Mouse (Mus musculus) limb, embryonic 14.5 days (tissue): ENCODE results near the gene Abhd10. TPM values are rescaled to one million over a fixed set of nuclear protein-coding genes. Genes with fewer than 3 reads are reported as not detected.

ENCODE experiments used
- ATAC-seq: fragments of 200-750 bp; cut with Nextera tagmentation; 2 replicates; pipeline ENCODE4 v1.8.0; 2017; ENCODE audit warnings: low read depth, moderate number of reproducible peaks, moderate TSS enrichment; ENCODE audit not compliant: low FRiP score
- DNase-seq: peaks from one replicate; pipeline ENCODE4 v3.0.0-alpha.2; 2015; ENCODE audit warnings: low spot score
- H3K27ac ChIP-seq: fragments of 300-500 bp; sonication (generic); replicated peaks from 2 replicates; pipeline ENCODE4 v1.5.1; 2014; ENCODE audit warnings: low read depth, mild to moderate bottlenecking, low read length, moderate library complexity, mixed read lengths
- H3K27me3 ChIP-seq: fragments of 300-500 bp; sonication (generic); 2 replicates; pipeline ENCODE4 v1.6.1; 2014; ENCODE audit warnings: low read length, mixed read lengths; ENCODE audit not compliant: control insufficient read depth, insufficient read depth
- H3K36me3 ChIP-seq: fragments of 300-500 bp; sonication (generic); 2 replicates; pipeline ENCODE4 v1.6.1; 2014; ENCODE audit warnings: mild to moderate bottlenecking, low read length, moderate library complexity, mixed read lengths; ENCODE audit not compliant: control insufficient read depth, insufficient read depth
- H3K4me1 ChIP-seq: fragments of 300-500 bp; sonication (generic); 2 replicates; pipeline ENCODE4 v1.6.1; 2014; ENCODE audit warnings: antibody characterized with exemption, low read length, mixed read lengths; ENCODE audit not compliant: control insufficient read depth, insufficient read depth
- H3K4me2 ChIP-seq: fragments of 300-500 bp; sonication (generic); replicated peaks from 2 replicates; pipeline ENCODE4 v1.6.1; 2014; ENCODE audit warnings: low read depth, mild to moderate bottlenecking, low read length, moderate library complexity; ENCODE audit not compliant: severe bottlenecking
- H3K4me3 ChIP-seq: fragments of 300-500 bp; sonication (generic); replicated peaks from 2 replicates; pipeline ENCODE4 v1.5.1; 2014; ENCODE audit warnings: low read length
- H3K9ac ChIP-seq: fragments of 300-500 bp; sonication (generic); 2 replicates; pipeline ENCODE4 v1.6.1; 2014; ENCODE audit warnings: mild to moderate bottlenecking, low read depth, low read length, moderate library complexity; ENCODE audit not compliant: severe bottlenecking
- H3K9me3 ChIP-seq: fragments of 300-500 bp; sonication (generic); 2 replicates; pipeline ENCODE4 v1.6.1; 2016; ENCODE audit warnings: low read length; ENCODE audit not compliant: control insufficient read depth
- POLR2A ChIP-seq: fragments of 200-500 bp; IDR thresholded peaks from 2 replicates; pipeline ENCODE4 v1.8.0; 2012; ENCODE audit warnings: inconsistent platforms, mild to moderate bottlenecking, moderate library complexity, borderline replicate concordance; ENCODE audit not compliant: insufficient read depth, insufficient read length; ENCODE audit errors: extremely low read depth
- WGBS: fragments of 180-500 bp; shearing (Covaris S2); extraction: QIAGEN DNeasy Blood & Tissue Kit; methylation state at CpG from one replicate; pipeline ENCODE4 v1.1.7; 2014; 5-methylcytosine and 5-hydroxymethylcytosine counted together
- polyA plus RNA-seq, 2 experiments: library from polyadenylated mRNA; depleted of rRNA in 1 of 2; stranded (reverse) in 1 of 2; unstranded in 1 of 2; fragments of >200 nt; fragmentation: Nextera tagmentation in 1 of 2; extraction: Ambion mirVana in 1 of 2; gene quantifications; 2 replicates each; pipeline versions ENCODE4 v1.2.1 to v1.2.3; 2012 to 2014

Abhd10 gene
- polyA plus RNA-seq, 2 experiments = 28.3 to 29.6 TPM

DNA sequence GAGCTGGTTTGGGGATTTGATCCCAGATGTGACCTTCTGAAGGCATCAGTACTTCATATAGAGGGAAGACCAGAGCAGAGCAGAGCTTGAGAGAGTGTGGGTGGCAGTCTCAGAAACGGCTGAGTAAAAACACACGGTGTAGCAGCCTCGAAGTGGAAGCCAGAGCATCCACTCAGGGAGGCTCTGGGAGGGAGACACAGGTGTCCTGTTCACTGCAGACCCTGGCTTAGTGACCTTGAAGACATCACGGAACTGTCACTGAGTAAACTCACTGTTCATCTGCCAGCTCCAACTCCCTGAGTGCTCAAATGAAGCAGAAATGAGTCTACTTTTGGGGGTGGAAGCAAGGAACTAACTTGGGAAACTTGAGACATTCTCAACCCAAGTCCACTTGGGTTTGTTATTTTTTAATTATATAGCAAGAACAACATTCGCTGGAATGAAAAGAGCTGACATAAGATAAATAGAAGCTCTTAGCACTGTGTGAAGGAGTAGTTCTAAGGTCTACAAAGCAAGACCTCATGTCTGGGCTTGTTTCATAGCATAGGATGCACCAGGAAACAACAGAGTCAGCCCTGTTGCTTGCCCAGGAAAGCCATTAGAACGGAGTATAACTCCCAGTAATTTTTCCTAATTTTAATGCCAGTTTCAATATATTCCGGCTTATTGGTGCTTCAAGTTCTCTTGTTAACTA, 23.2 kb upstream of the Abhd10 start:
- H3K4me2 ChIP-seq = no peak overlapping the region
- no peak for TF ChIP-seq POLR2A
- 0 out of 2 replicates have a peak overlapping the region, but pooled peaks have one; percentile 14 for H3K27ac ChIP-seq
- DNase-seq (no peak), ATAC-seq (no peak)
- H3K36me3 ChIP-seq = peaks cover 71% of the 10 kb centered on the region
- no peak overlapping the region for H3K9ac ChIP-seq
- WGBS = 79% methylated on average over 7 of the region's 7 CpGs
- no peaks in the 10 kb centered on the region for H3K27me3 ChIP-seq
- H3K9me3 ChIP-seq = no peaks in the 10 kb centered on the region
- H3K4me3 ChIP-seq = no peak overlapping the region
- no peaks in the 10 kb centered on the region for H3K4me1 ChIP-seq

- WGBS = 88% methylated on average over 3 of the region's 3 CpGs
- H3K36me3 ChIP-seq = peaks cover 71% of the 10 kb centered on the region
Observed at GRCm38 (mm10) chr16:45765102-45765501, 22.3 kb upstream of the Abhd10 start.

GRCm38 (mm10) chr16:45762859-45763505, 20.2 kb upstream of the Abhd10 start:
- TF ChIP-seq POLR2A = no peak
- ATAC-seq (no peak), DNase-seq (peak; percentile 44)
- H3K27ac ChIP-seq = no peak overlapping the region
- no peaks in the 10 kb centered on the region for H3K4me1 ChIP-seq
- no peaks in the 10 kb centered on the region for H3K27me3 ChIP-seq
- H3K9ac ChIP-seq = no peak overlapping the region
- no peaks in the 10 kb centered on the region for H3K9me3 ChIP-seq
- peaks cover 69% of the 10 kb centered on the region for H3K36me3 ChIP-seq
- 39% methylated on average over 13 of the region's 13 CpGs for WGBS
- H3K4me2 ChIP-seq = no peak overlapping the region
- H3K4me3 ChIP-seq = no peak overlapping the region

More at GRCm38 (mm10) chr16:45765102-45765501, 22.3 kb upstream of the Abhd10 start:
- Histone ChIP-seq H3K27ac (no peak overlapping the region), H3K9me3 (no peaks in the 10 kb centered on the region), H3K9ac (no peak overlapping the region), H3K27me3 (no peaks in the 10 kb centered on the region), H3K4me2 (no peak overlapping the region), H3K4me3 (no peak overlapping the region), H3K4me1 (no peaks in the 10 kb centered on the region)
- DNase-seq = no peak
- TF ChIP-seq POLR2A = no peak
- no peak for ATAC-seq

- Histone ChIP-seq H3K27me3 (no peaks in the 10 kb centered on the region), H3K4me3 (no peak overlapping the region), H3K9ac (no peak overlapping the region), H3K9me3 (no peaks in the 10 kb centered on the region), H3K27ac (no peak overlapping the region), H3K4me1 (no peaks in the 10 kb centered on the region), H3K36me3 (peaks cover 70% of the 10 kb centered on the region), H3K4me2 (no peak overlapping the region)
- 85% methylated on average over 1 of the region's 1 CpGs for WGBS
- TF ChIP-seq POLR2A = no peak
- DNase-seq (no peak), ATAC-seq (no peak)
Observed at GRCm38 (mm10) chr16:45761425-45761824, 18.7 kb upstream of the Abhd10 start.

DNA sequence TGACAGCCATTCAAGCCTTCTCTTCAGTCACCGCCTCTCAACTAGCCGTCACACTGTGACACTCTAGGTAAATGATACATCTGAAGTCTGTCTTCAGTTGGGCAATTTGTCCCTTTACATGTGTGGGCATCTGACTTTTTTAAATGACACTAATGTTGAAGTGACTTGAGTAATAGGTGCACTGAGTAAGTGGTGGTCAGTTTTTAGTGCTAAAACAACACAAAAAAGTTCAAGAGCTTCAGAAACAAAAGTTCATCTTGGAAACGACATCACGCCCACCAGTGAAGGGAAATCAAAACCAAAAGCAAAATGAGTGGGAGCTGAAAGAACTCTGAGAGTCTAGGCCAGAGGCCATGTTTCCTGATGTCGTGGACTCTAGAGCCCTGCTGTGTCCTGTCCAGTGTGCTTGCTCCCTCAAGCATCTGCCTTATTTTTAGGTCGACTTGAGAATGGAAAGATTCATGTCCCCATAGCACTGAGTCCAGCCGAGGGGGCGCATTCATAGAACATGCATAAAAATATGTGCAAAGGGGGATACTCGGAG, 16.0 kb upstream of the Abhd10 start:
- TF ChIP-seq POLR2A = no peak
- ATAC-seq = no peak
- Histone ChIP-seq H3K27me3 (no peaks in the 10 kb centered on the region), H3K4me1 (no peaks in the 10 kb centered on the region), H3K4me2 (no peak overlapping the region), H3K4me3 (no peak overlapping the region), H3K36me3 (peaks cover 48% of the 10 kb centered on the region), H3K9ac (no peak overlapping the region), H3K9me3 (no peaks in the 10 kb centered on the region), H3K27ac (no peak overlapping the region)
- WGBS = 88% methylated on average over 9 of the region's 9 CpGs
- no peak for DNase-seq
